Mouse (Mus musculus) liver, embryonic 16.5 days (tissue): Measurements from ENCODE around the gene Faap20. TPM values are rescaled to one million over a fixed set of nuclear protein-coding genes. Genes with fewer than 3 reads are reported as not detected.

Experiments
- ATAC-seq: fragments of 200-750 bp; cut with Nextera tagmentation; 2 replicates; pipeline ENCODE4 v1.8.0; 2017; ENCODE audit warnings: low read depth, mild to moderate bottlenecking, moderate number of reproducible peaks, moderate library complexity
- H3K27ac ChIP-seq: fragments of 300-500 bp; sonication (generic); 2 replicates; pipeline ENCODE4 v1.5.1; 2014; ENCODE audit warnings: mild to moderate bottlenecking, low read length
- H3K27me3 ChIP-seq: fragments of 300-500 bp; sonication (generic); 2 replicates; pipeline ENCODE4 v1.6.1; 2014; ENCODE audit warnings: low read depth, low read length, mixed read lengths; ENCODE audit not compliant: control insufficient read depth, insufficient read depth
- H3K36me3 ChIP-seq: fragments of 300-500 bp; sonication (generic); 2 replicates; pipeline ENCODE4 v1.6.1; 2014; ENCODE audit warnings: mild to moderate bottlenecking; ENCODE audit not compliant: control insufficient read depth, insufficient read depth
- H3K4me1 ChIP-seq: fragments of 300-500 bp; sonication (generic); 2 replicates; pipeline ENCODE4 v1.6.1; 2014; ENCODE audit warnings: low read depth, low read length, mixed read lengths; ENCODE audit not compliant: control insufficient read depth
- H3K4me2 ChIP-seq: fragments of 300-500 bp; sonication (generic); 2 replicates; pipeline ENCODE4 v1.6.1; 2014; ENCODE audit warnings: low read depth, low read length, mixed read lengths
- H3K4me3 ChIP-seq: fragments of 300-500 bp; sonication (generic); 2 replicates; pipeline ENCODE4 v1.5.1; 2014; ENCODE audit warnings: low read depth, mild to moderate bottlenecking, low read length
- H3K9ac ChIP-seq: fragments of 300-500 bp; sonication (generic); 2 replicates; pipeline ENCODE4 v1.6.1; 2014; ENCODE audit warnings: low read depth, low read length
- H3K9me3 ChIP-seq: fragments of 300-500 bp; sonication (generic); replicated peaks from 2 replicates; pipeline ENCODE4 v1.6.1; 2016; ENCODE audit warnings: low read length; ENCODE audit not compliant: control insufficient read depth
- WGBS: fragments of 180-500 bp; shearing (Covaris S2); extraction: QIAGEN DNeasy Blood & Tissue Kit; methylation state at CpG from one replicate; pipeline ENCODE4 v1.1.7; 2014; ENCODE audit not compliant: insufficient replicate concordance; 5-methylcytosine and 5-hydroxymethylcytosine counted together
- polyA plus RNA-seq: library from polyadenylated mRNA; unstranded; fragments of >200 nt; fragmentation: Nextera tagmentation; extraction: Ambion mirVana; gene quantifications from 2 replicates; pipeline ENCODE4 v1.2.1, GENCODE M21; 2015

Gene Faap20
- polyA plus RNA-seq, 1 experiment from 2014 or later = 17.1 TPM

DNA sequence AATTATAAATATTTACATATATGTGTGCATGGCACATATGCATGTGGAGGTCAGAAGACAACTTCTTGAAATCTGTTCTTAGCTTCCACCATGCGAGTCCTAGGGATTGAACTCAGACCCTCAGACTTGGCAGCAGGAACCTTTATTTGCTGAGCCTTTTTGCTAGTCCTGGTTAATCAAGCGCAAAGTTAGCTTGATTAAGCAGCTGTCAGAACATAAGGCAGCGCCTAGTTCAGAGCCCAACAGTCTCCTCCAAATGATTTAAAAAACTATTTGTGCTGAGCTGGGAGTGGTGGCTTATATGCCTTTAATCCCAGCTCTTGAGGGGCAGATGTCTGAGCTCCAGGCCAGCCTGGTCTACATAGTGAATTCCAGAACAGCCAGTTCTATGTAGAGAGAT is 1.5 kb downstream of the Faap20 start:
- Histone ChIP-seq H3K36me3 (no peaks in the 10 kb centered on the region), H3K9me3 (no peaks in the 10 kb centered on the region), H3K4me2 (no peak overlapping the region), H3K27me3 (no peaks in the 10 kb centered on the region), H3K4me1 (peaks cover 8% of the 10 kb centered on the region; the same call in 1 of the 2 replicates), H3K27ac (no peak overlapping the region), H3K9ac (no peak overlapping the region), H3K4me3 (no peak overlapping the region)
- 69% methylated on average over 3 of the region's 3 CpGs for WGBS
- ATAC-seq = no peak

DNA sequence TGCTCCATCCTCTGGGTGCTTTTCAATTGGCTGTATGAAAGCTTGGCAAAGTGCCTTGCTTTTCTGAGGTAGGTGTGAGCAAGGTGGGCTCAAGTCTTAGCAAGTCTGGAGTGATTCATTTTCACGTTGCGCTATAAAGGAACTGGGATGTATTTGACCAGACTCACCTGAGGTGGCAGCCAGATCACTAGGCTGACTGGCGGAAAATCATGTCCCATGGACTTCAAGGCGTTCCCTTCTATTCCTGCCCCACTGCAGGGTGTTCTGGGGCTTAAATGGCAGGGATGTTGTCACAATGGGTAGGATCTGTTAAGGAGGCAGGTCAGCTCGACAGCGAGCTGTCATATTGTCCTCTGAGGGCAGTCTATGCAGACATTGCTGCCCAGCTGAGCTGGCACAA is 2.7 kb downstream of the Faap20 start:
- 83% methylated on average over 6 of the region's 6 CpGs for WGBS
- Histone ChIP-seq H3K9ac (no peak overlapping the region), H3K36me3 (no peaks in the 10 kb centered on the region), H3K4me1 (0 out of 2 replicates have a peak, but pooled peaks cover 5% of the 10 kb centered on the region), H3K27ac (no peak overlapping the region), H3K9me3 (no peaks in the 10 kb centered on the region), H3K4me3 (no peak overlapping the region), H3K27me3 (no peaks in the 10 kb centered on the region), H3K4me2 (no peak overlapping the region)
- ATAC-seq = no peak

DNA sequence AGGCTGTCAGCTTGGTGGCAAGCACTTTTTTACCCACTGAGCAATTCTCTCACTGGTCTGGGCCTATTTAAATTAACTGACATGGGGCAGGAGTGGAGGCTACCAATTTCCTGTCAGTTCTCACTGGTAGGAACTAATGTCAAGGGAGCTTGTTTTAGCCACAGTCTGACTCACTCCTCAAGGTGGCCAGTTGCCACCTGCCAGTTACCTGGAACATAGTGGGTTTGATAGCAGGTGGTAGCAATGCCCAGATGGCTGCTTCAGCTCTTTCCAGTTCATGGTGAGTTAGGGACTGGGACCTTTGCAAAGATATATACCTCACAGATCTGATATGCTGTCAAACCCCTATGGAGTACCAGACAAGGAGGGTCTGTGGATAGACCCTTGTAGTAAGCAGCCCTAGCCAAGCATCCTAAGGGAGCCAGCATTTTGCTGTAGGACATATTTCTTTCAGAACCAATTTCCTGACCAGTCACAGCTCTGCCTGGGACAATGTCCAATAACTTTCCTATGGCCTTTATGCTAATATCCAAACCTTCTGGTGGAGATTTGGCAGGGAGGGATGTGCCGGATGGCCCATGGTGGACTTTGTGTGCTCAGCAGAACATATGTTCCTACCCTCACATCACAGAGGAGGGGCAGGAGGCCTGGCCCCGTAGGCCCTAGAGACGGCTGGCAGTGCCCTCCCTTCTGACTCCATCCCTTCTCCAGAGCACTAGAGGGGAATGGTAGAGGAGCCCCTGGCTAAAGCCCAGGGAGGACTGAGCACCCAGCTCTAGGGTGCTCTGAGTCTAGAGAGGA is 15.1 kb downstream of the Faap20 start:
- Histone ChIP-seq H3K4me2 (no peak overlapping the region), H3K27me3 (no peaks in the 10 kb centered on the region), H3K9ac (no peak overlapping the region), H3K4me3 (no peak overlapping the region), H3K36me3 (0 out of 2 replicates have a peak, but pooled peaks cover 3% of the 10 kb centered on the region), H3K27ac (no peak overlapping the region), H3K4me1 (no peaks in the 10 kb centered on the region), H3K9me3 (no peaks in the 10 kb centered on the region; the same call in 1 of the 2 replicates)
- ATAC-seq = no peak
- WGBS = 62% methylated on average over 3 of the region's 3 CpGs

DNA sequence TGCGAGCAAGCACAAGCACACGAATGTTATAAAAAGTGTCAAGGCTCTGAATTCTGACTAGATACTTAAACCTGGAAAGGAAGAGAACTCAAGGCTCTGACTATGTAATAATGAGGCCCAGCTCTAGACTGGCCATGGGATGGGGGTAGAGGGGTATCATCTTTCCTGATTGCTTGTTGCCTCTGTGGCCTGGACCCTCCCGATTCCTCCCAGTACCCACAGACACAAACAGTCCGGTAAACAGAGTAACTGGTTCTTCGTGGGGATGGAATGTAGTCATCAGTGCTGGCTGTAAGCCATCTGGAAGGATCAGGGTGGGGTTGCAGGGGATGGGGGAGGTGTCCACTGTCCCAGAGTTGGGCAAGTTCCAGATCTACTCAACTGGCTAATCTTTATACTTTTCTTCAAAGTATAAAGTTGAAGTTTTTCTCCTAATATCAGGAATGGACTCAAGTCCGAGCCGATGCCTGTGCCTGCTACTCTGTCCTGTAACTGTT is 17.5 kb downstream of the Faap20 start:
- Histone ChIP-seq H3K27me3 (no peaks in the 10 kb centered on the region), H3K4me2 (no peak overlapping the region), H3K36me3 (no peaks in the 10 kb centered on the region), H3K4me3 (no peak overlapping the region), H3K9ac (no peak overlapping the region), H3K9me3 (no peaks in the 10 kb centered on the region), H3K27ac (no peak overlapping the region), H3K4me1 (no peaks in the 10 kb centered on the region)
- WGBS = 63% methylated on average over 7 of the region's 7 CpGs
- ATAC-seq = no peak

- H3K4me2 ChIP-seq = no peak overlapping the region
- no peak overlapping the region for H3K4me3 ChIP-seq
- no peaks in the 10 kb centered on the region for H3K27me3 ChIP-seq
- no peaks in the 10 kb centered on the region for H3K9me3 ChIP-seq
- no peaks in the 10 kb centered on the region for H3K4me1 ChIP-seq
- no peaks in the 10 kb centered on the region for H3K36me3 ChIP-seq
- no peak overlapping the region for H3K9ac ChIP-seq
- WGBS = 51% methylated on average over 12 of the region's 12 CpGs
- no peak for ATAC-seq
- no peak overlapping the region for H3K27ac ChIP-seq
Measured at GRCm38 (mm10) chr4:155267639-155268175, 18.1 kb downstream of the Faap20 start.

GRCm38 (mm10) chr4:155268382-155268781 is 18.8 kb downstream of the Faap20 start:
- Histone ChIP-seq H3K9ac (no peak overlapping the region), H3K4me2 (no peak overlapping the region), H3K27me3 (no peaks in the 10 kb centered on the region), H3K4me3 (no peak overlapping the region), H3K27ac (no peak overlapping the region), H3K9me3 (no peaks in the 10 kb centered on the region), H3K4me1 (no peaks in the 10 kb centered on the region), H3K36me3 (no peaks in the 10 kb centered on the region)
- ATAC-seq = no peak
- WGBS = 16% methylated on average over 5 of the region's 5 CpGs

- no peak overlapping the region for H3K27ac ChIP-seq
- H3K36me3 ChIP-seq = no peaks in the 10 kb centered on the region
- ATAC-seq = no peak
- H3K9me3 ChIP-seq = no peaks in the 10 kb centered on the region
- no peaks in the 10 kb centered on the region for H3K27me3 ChIP-seq
- H3K4me1 ChIP-seq = no peaks in the 10 kb centered on the region
- no peak overlapping the region for H3K4me3 ChIP-seq
- 39% methylated on average over 5 of the region's 5 CpGs for WGBS
- no peak overlapping the region for H3K9ac ChIP-seq
- no peak overlapping the region for H3K4me2 ChIP-seq
Measured at GRCm38 (mm10) chr4:155274451-155274850, 24.8 kb downstream of the Faap20 start.

GRCm38 (mm10) chr4:155274851-155275250 is 25.2 kb downstream of the Faap20 start:
- no peak for ATAC-seq
- Histone ChIP-seq H3K9ac (no peak overlapping the region), H3K4me1 (no peaks in the 10 kb centered on the region), H3K4me3 (no peak overlapping the region), H3K36me3 (no peaks in the 10 kb centered on the region), H3K4me2 (no peak overlapping the region), H3K27ac (no peak overlapping the region), H3K27me3 (no peaks in the 10 kb centered on the region), H3K9me3 (no peaks in the 10 kb centered on the region)
- 49% methylated on average over 3 of the region's 3 CpGs for WGBS

GRCm38 (mm10) chr4:155277963-155278362 is 28.4 kb downstream of the Faap20 start:
- H3K4me3 ChIP-seq = no peak overlapping the region
- no peak overlapping the region for H3K4me2 ChIP-seq
- no peaks in the 10 kb centered on the region for H3K27me3 ChIP-seq
- no peak for ATAC-seq
- H3K9me3 ChIP-seq = no peaks in the 10 kb centered on the region
- no peak overlapping the region for H3K27ac ChIP-seq
- no peak overlapping the region for H3K9ac ChIP-seq
- WGBS = 58% methylated on average over 6 of the region's 6 CpGs
- H3K36me3 ChIP-seq = no peaks in the 10 kb centered on the region
- H3K4me1 ChIP-seq = no peaks in the 10 kb centered on the region
